Mouse (Mus musculus): ENCODE results near the gene 1810030O07Rik.

DNA sequence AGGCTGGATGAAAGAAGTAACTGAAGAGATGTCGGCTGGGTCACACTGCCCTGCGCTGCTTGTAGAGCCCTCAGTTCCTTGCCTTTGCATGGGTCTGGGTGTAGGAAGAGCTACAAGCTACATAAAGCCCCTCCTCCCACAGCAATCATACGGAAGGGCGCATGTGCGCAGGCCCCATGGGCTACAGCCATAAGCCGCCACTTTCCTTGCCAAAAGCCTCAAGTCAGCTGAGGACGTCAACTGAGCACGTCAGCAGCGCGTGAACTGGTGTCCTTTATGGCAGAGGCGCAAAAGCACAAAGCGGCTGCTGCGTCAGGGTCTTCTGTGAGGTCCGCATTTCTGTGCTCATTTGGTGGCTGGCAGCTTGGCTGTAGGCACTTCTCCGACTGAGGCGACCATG is 21.6 kb downstream of the 1810030O07Rik start:
- no peak for TF ChIP-seq CTCF (IDR thresholded peaks at IDR 0.05; ENCODE audit: low read depth)
- TF ChIP-seq EP300 (IDR thresholded peaks at IDR 0.05; ENCODE audit: low read depth), result no peak
